Comparison of ENCODE assay signal across 8 mouse cellular contexts in the genomic region with DNA sequence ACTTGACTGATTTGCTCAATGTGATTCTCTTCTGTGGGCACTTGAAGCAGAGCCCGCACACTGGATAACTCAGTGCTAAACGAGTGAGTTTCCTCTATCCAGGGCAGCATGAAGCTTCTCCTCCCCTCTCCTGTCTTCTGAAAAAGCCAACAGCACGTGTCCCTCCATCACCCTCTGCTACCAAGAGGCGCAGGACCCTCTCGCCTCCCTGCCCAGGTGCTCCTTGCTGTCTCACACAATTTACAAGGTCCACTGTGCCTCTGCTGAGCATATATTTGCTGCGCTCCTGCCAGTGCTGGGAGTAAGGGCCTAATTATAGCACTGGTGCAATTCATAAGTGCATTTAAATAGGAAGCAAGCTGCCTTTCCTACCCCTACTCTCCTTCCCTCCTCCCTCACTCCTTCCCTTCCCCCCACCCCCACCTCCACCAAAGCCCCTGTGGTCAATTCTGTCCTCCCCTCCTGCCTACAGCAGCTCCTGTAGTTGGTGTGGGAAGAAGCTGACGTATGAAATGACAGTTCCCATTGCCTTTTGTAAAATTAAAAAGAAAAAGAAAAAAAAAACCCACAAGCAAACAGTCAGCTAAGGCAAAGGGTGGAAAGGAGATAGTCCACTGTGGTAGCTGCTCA.
DNase-seq lines count a peak whose midpoint lies in the region; ATAC-seq and TF ChIP-seq lines count a peak whose summit lies in the region.

No protein-coding gene starts in this region.

- no peak for TF ChIP-seq POLR2A in olfactory bulb, adult 2 months (IDR thresholded peaks at IDR 0.05; ENCODE audit: insufficient read depth, low read depth, low read length)

- no peaks in the 10 kb centered on the region for H3K27me3 ChIP-seq in liver, embryonic 11.5 days (replicated peaks; ENCODE audit: control insufficient read depth, insufficient read depth, low read length)
- no peaks in the 10 kb centered on the region for H3K27me3 ChIP-seq in hindbrain, postnatal 0 days (ENCODE audit: insufficient read depth, low read length)

- 72% methylated on average over 7 of the region's 7 CpGs for WGBS in liver, embryonic 11.5 days
- WGBS in hindbrain, postnatal 0 days, result 62% methylated on average over 7 of the region's 7 CpGs
- 28% methylated on average over 7 of the region's 7 CpGs for WGBS in olfactory bulb, adult 2 months

- H3K4me2 ChIP-seq in liver, embryonic 11.5 days, result peak overlapping the region; percentile 27
- no peak overlapping the region for H3K4me2 ChIP-seq in hindbrain, postnatal 0 days (ENCODE audit: low read depth, low read length)

- peaks cover 15% of the 10 kb centered on the region for H3K4me1 ChIP-seq in liver, embryonic 11.5 days (replicated peaks; ENCODE audit: control insufficient read depth, insufficient read depth, low read length)
- 0 out of 2 replicates have a peak, but pooled peaks cover 7% of the 10 kb centered on the region for H3K4me1 ChIP-seq in hindbrain, postnatal 0 days (ENCODE audit: insufficient read depth, low read length)
- H3K4me1 ChIP-seq in olfactory bulb, adult 2 months (ENCODE audit: control insufficient read depth, insufficient read depth, low read length), result peaks cover 16% of the 10 kb centered on the region

- DNase-seq in cerebellum, postnatal 25 days, result peak; percentile 33 to 51
- no peak for DNase-seq in cerebellum, postnatal 10 days
- no peak for DNase-seq in liver, embryonic 11.5 days (ENCODE audit: low spot score)
- no peak for DNase-seq in liver
- DNase-seq in hindbrain, postnatal 0 days (ENCODE audit: low spot score), result no peak
- DNase-seq in thymus, postnatal 36 days, result no peak
- DNase-seq in ovary, postnatal 36 days (ENCODE audit: low spot score), result no peak

- TF ChIP-seq CTCF in hindbrain, postnatal 0 days (IDR thresholded peaks at IDR 0.05; ENCODE audit: low read depth), result no peak
- no peak for TF ChIP-seq CTCF in olfactory bulb, adult 2 months (IDR thresholded peaks at IDR 0.05; ENCODE audit: insufficient read depth, low read depth, low read length)

- no peak for ATAC-seq in liver, embryonic 11.5 days (replicated peaks; ENCODE audit: low FRiP score)
- ATAC-seq in hindbrain, postnatal 0 days, result peak; percentile 28

- H3K9ac ChIP-seq in liver, embryonic 11.5 days (ENCODE audit: low read depth, low read length), result peak overlapping the region; percentile 20; the same call in 1 of the 2 replicates
- H3K9ac ChIP-seq in hindbrain, postnatal 0 days (replicated peaks; ENCODE audit: low read length), result peak overlapping the region; percentile 10; the same call in 1 of the 2 replicates

- H3K36me3 ChIP-seq in liver, embryonic 11.5 days (ENCODE audit: control insufficient read depth, insufficient read depth, low read length), result no peaks in the 10 kb centered on the region
- H3K36me3 ChIP-seq in hindbrain, postnatal 0 days (ENCODE audit: insufficient read depth, low read length), result no peaks in the 10 kb centered on the region

- H3K9me3 ChIP-seq in liver, embryonic 11.5 days (ENCODE audit: control insufficient read depth, low read length), result no peaks in the 10 kb centered on the region
- no peaks in the 10 kb centered on the region for H3K9me3 ChIP-seq in hindbrain, postnatal 0 days (ENCODE audit: low read length)

- peak overlapping the region; percentile 41 for H3K27ac ChIP-seq in liver, embryonic 11.5 days (ENCODE audit: low read depth, low read length)
- peak overlapping the region; percentile 17 for H3K27ac ChIP-seq in hindbrain, postnatal 0 days
- peak overlapping the region; percentile 61; the same call in 1 of the 2 replicates for H3K27ac ChIP-seq in olfactory bulb, adult 2 months (ENCODE audit: insufficient read depth, low read depth, low read length)

- H3K4me3 ChIP-seq in liver, embryonic 11.5 days (ENCODE audit: low read depth, low read length), result no peak overlapping the region
- H3K4me3 ChIP-seq in hindbrain, postnatal 0 days (ENCODE audit: low read length), result no peak overlapping the region
- H3K4me3 ChIP-seq in olfactory bulb, adult 2 months (ENCODE audit: insufficient read depth, low read depth, low read length), result no peak overlapping the region

Comparison
In these comparisons a context has a peak if more than half of its experiments do, and no peak if none do; other contexts are left out.
1. DNase-seq: peak in cerebellum, postnatal 25 days (2 of 2); none in cerebellum, postnatal 10 days (0 of 2), liver, embryonic 11.5 days (single experiment), liver (single experiment), hindbrain, postnatal 0 days (single experiment), thymus, postnatal 36 days (0 of 2) and ovary, postnatal 36 days (single experiment).
2. Peak in every context shown above with its lines, with median percentiles within 50 percentile points of each other: H3K27ac ChIP-seq.